Mouse (Mus musculus): ENCODE data around the gene Fbxl17. TPM values are rescaled to one million over a fixed set of nuclear protein-coding genes. Genes with fewer than 3 reads are reported as not detected.

Fbxl17 gene
- total RNA-seq, 2 experiments from 2014 or later, result 28.5 to 29.5 TPM

DNA sequence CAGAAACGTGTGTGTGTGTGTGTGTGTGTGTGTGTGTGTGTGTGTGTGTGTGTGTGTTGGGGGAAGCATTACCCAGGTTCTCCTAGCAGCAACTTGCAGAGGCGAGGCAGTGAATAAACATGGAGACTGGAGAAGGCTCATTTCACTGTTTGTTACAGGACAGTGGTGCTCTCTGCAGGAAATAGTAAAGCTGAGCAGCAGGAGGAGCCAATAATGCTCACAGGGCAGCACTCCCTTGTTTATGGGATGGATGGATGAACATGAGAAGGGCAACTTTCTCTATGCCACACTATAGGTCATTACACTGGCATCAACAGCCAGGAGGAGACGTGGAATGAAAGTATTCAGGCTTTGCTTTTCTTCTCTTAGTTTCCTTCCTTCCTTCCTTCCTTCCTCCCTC lies 264.0 kb downstream of the Fbxl17 start:
- no peak for DNase-seq
- intact Hi-C loops (cut with DNase I), result no loop called here

GRCm38 (mm10) chr17:63229111-63229510 lies 270.7 kb downstream of the Fbxl17 start:
- intact Hi-C loops (cut with DNase I), result no loop called here
- DNase-seq, result no peak

DNA sequence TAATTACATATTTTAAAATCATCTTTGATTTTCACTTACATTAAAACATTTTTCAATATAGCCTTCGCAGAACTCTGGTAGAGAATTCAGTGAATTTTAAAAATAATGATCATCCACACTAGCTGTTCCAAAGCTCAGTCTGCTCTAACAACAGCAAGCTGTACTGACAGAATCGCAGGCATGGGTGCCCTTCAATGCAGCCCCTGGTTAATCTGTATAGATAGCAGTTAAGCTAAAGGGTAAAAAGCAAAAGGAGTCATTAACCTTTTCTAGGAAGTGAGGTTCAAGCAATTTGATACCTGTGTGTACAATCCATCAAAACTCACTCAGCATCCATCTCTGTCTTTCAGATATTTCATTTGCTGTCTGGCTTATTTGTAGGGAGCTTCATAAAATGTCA lies 273.4 kb downstream of the Fbxl17 start:
- no peak for DNase-seq
- intact Hi-C loops (cut with DNase I), result no loop called here

DNA sequence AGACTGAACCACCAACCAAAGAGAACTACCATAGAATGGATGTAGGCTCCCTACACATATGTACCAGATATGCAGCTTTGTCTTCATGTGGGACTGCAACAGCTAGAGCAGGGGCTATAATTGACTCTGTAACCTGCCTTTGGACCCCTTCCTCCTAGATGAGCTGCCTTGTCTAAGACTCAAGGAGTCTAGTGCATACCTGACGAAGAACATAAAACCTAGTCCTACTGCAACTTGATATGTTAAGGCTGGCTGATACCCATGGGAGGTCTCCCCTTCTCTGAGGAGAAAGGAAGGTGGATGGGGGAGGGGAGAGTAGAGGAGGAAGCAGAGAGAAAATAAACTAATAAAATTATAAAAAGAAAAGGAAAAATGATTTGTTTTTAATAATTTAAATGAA lies 273.9 kb downstream of the Fbxl17 start:
- intact Hi-C loops (cut with DNase I), result no loop called here
- DNase-seq, result no peak

GRCm38 (mm10) chr17:63223675-63224074 lies 276.1 kb downstream of the Fbxl17 start:
- DNase-seq, result no peak
- intact Hi-C loops (cut with DNase I), result no loop called here

- no peak for DNase-seq
Measured at GRCm38 (mm10) chr17:63221632-63222031, 278.2 kb downstream of the Fbxl17 start.

DNA sequence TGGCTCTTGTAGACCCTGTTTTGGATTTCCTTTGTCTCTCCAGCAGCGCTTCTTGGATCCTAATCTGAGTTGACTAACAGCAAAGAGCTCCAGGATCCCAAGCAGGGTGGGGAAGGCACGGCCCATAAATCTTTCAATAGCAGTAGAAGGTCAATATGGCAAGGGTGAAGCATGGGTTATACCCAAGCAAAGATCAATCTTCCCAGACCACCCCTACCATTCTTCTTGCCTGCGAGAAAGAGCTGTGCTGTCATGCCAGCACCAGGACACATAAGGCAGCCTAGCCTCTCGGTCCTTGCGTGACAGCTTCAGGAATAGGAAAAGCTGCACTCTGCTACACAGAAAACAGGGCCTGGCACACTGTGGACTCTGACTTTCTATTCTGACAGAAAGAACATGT lies 279.0 kb downstream of the Fbxl17 start:
- DNase-seq, result no peak
- intact Hi-C loops (cut with DNase I), result no loop called here

More at GRCm38 (mm10) chr17:63221632-63222031, 278.2 kb downstream of the Fbxl17 start:
- intact Hi-C loops (cut with DNase I), result no loop called here

DNA sequence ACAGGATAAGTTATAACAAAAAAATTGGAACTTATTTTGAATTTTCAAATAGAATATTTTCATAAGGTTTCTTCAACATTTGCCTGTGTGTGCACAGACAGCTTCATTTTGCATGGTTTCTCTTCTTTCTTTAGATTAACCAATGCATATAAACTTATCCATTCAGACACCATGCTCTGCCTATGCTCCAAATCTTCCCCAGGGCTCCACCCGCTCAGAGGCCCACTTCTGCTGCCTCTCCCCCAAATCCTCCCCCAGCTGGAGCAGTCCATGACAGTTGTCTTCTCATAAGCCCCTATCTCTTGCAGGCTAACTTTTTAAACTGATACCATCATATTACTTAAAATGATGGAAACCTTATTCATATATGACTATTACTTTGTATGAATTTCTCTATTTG lies 282.8 kb downstream of the Fbxl17 start:
- intact Hi-C loops (cut with DNase I), result no loop called here
- DNase-seq, result no peak

GRCm38 (mm10) chr17:63212018-63212417 lies 287.8 kb downstream of the Fbxl17 start:
- no peak for DNase-seq
- intact Hi-C loops (cut with DNase I), result no loop called here

DNA sequence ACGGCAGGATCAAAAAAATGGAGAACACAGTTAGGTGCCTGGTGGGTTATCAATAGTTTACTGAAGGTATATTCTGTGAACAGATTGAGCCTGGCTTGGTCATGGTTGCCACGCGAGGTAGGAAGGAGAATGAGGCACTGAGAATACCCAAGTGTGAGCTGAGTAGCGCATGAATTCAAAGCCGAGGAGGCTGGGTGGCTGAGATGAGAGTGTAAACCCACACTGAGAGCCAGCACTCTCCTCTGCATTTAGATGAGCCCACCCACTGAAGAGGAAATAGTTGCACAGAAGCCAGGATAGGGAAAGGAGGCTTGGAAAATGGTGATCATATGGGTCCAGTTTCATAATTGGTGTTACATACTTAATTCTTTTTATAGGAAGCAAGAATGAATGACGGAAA lies 290.7 kb downstream of the Fbxl17 start:
- intact Hi-C loops (cut with DNase I), result no loop called here

GRCm38 (mm10) chr17:63208346-63208745 lies 291.5 kb downstream of the Fbxl17 start:
- no peak for DNase-seq
- intact Hi-C loops (cut with DNase I), result no loop called here

More for the DNA sequence above, 290.7 kb downstream of the Fbxl17 start:
- no peak for DNase-seq

- no peak for DNase-seq
- intact Hi-C loops (cut with DNase I), result no loop called here
Measured at GRCm38 (mm10) chr17:63207714-63208113, 292.1 kb downstream of the Fbxl17 start.

DNA sequence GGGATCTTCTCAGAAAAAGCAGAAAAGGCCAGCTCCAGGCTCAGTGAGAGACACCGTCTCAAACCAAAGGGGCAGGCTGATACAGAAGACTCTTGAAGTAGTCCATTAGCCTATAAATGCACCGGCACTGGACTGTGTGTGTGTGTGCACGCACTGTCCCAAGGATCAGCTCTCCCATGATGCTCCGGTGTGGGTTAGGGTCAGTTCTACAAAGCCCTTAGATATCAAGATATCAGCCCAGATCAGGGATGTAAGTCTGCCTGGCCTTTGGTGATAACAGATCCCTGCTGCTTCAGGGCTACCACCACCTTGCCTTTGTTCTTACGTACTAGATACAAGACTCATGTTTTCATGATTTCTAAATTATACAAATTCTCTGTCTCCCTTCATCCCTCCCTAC lies 294.5 kb downstream of the Fbxl17 start:
- intact Hi-C loops (cut with DNase I), result no loop called here
- no peak for DNase-seq

DNA sequence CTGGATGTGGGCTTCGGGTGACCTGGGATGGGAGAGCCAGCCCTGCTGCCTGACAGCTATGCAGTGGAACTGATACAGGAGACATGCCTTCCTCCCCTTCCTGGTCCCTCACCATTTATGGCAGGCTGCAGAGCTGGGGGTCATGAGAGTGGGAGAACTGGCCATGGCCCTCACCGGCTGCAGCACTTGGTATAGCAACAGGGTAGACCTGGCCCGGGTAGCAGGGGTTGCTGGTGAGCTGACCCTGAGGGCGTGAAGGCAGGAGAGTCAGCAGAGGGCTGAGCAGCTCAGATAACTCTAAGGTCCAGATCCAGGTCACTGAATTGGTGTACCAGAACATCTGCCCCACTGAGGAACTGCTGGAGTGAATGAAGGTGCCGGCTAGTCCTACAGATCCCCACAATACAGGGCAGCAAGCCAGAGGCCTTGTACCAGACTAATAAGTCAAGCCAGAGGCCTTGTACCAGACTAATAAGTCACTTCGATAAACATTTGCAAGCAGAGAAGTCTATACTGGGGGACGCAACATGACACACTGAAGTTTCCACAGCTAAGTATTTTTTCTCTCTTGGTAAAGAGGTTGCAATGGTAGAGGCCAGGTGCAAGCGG lies 296.1 kb downstream of the Fbxl17 start:
- intact Hi-C loops (cut with DNase I), result no loop called here
- no peak for DNase-seq

- DNase-seq, result no peak
- intact Hi-C loops (cut with DNase I), result no loop called here
Measured at GRCm38 (mm10) chr17:63198703-63199102, 301.1 kb downstream of the Fbxl17 start.

- DNase-seq, result no peak
- intact Hi-C loops (cut with DNase I), result no loop called here
Measured at GRCm38 (mm10) chr17:63195496-63195895, 304.3 kb downstream of the Fbxl17 start.

DNA sequence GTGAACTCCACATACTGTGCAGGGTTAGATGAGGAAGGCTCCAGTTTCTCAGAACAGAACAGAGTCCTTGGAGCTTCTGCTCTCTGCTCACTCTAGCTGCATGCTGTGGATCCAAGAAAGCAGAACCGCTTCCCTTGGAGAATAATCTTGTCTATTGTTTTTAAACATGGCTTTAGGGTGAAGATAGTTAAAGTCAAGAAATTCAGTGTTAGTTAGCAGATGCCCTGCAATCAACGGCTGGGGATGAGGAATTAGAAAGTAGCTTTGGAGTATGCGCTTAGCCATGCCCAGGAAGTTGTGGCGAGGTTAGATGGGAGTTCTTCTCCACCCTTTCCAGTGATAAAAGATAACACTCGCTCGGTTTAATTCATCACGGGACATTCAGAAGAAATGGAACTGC lies 306.6 kb downstream of the Fbxl17 start:
- DNase-seq, result no peak
- intact Hi-C loops (cut with DNase I), result no loop called here

- peak in 1 of 2 experiments; percentile 21 for DNase-seq
- intact Hi-C loops (cut with DNase I), result no loop called here
Measured at GRCm38 (mm10) chr17:63191345-63191744, 308.5 kb downstream of the Fbxl17 start.

- intact Hi-C loops (cut with DNase I), result no loop called here
- no peak for DNase-seq
Measured at GRCm38 (mm10) chr17:63189274-63189673, 310.5 kb downstream of the Fbxl17 start.

GRCm38 (mm10) chr17:63185531-63185930 lies 314.3 kb downstream of the Fbxl17 start:
- DNase-seq, result peak; percentile 22 to 26
- intact Hi-C loops (cut with DNase I), result no loop called here

GRCm38 (mm10) chr17:63184844-63185504 lies 314.8 kb downstream of the Fbxl17 start:
- DNase-seq, result no peak
- intact Hi-C loops (cut with DNase I), result no loop called here

DNA sequence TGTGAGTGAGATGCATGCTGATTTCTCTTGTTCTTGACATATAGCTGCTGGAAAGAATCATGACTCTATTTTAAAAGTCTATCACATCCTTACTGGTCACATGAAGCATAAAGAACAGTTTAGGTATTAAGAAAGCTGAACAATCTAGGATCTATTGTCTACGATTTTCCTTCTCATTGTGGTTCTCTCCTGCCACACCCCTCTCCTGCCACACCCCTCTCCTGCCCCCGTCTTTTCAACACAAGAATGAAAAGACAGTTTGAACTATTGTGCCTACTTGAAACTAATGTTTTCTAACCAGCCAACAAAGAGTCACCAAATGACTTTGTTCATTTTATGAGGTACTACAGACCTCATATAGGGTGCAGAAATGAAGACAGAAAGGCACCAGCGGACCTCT lies 316.4 kb downstream of the Fbxl17 start:
- DNase-seq, result no peak
- intact Hi-C loops (cut with DNase I), result no loop called here
